In genomic region chr5:135946621-135947020, GRCm38 (mm10) we compare ENCODE assay signal across 1 mouse cellular context.
TF ChIP-seq lines count a peak whose summit lies in the region.

No protein-coding gene starts in this region.

TF ChIP-seq in myocyte, 11 proteins besides CTCF, POLR2A, EP300 and RAD21:
- TF ChIP-seq TCF12 (IDR thresholded peaks at IDR 0.05; ENCODE audit: insufficient read depth, poor library complexity, severe bottlenecking) (no peak), TCF3 (IDR thresholded peaks at IDR 0.05; ENCODE audit: insufficient read length, low read depth) (no peak), SRF (IDR thresholded peaks at IDR 0.05; ENCODE audit: control insufficient read depth, insufficient read length, low read depth) (no peak), MYOD1 (IDR thresholded peaks at IDR 0.05; ENCODE audit: control insufficient read depth in 1 of 3, insufficient read length in 2 of 3, low read depth in 2 of 3) (no peak), MYOG (IDR thresholded peaks at IDR 0.05; ENCODE audit: control insufficient read depth in 1 of 3, insufficient read depth in 1 of 3, insufficient read length in 2 of 3, low read depth in 2 of 3) (no peak), POLR2AphosphoS2 (IDR thresholded peaks at IDR 0.05; ENCODE audit: insufficient read length, low read depth) (no peak), E2F4 (IDR thresholded peaks at IDR 0.05; ENCODE audit: insufficient read depth) (no peak)
